Mouse (Mus musculus) G1E (cell line): ENCODE results near the gene Fosl1.

Experiments used
- CTCF ChIP-seq: IDR thresholded peaks from 2 replicates; pipeline ENCODE4 v1.5.1; 2012; ENCODE audit warnings: low read depth, low read length, inconsistent platforms, mixed read lengths
- GATA1 ChIP-seq: IDR thresholded peaks from 2 replicates; pipeline ENCODE4 v1.6.1; 2012; ENCODE audit warnings: borderline replicate concordance, low read length, inconsistent platforms, mixed read lengths
- GATA2 ChIP-seq: IDR thresholded peaks from 2 replicates; pipeline ENCODE4 v1.6.1; 2012; ENCODE audit warnings: low read depth, low read length, inconsistent platforms, borderline replicate concordance
- TAL1 ChIP-seq: conservative IDR thresholded peaks from 2 replicates; pipeline ENCODE4 v1.6.1; 2012; ENCODE audit warnings: low read depth, low read length, inconsistent platforms, mixed read lengths

- TF ChIP-seq GATA1: no peak
- TF ChIP-seq CTCF: no peak
- TF ChIP-seq TAL1: no peak
- TF ChIP-seq GATA2: no peak
Observed at GRCm38 (mm10) chr19:5413840-5414239, 33.5 kb upstream of the Fosl1 start.
